Mouse (Mus musculus) lung, adult 2 months (tissue): ENCODE data around the gene Hells.

Experiments
- CTCF ChIP-seq: fragments of 200-500 bp; IDR thresholded peaks from 2 replicates; pipeline ENCODE4 v1.5.1; 2011; ENCODE audit warnings: mild to moderate bottlenecking, low read length, control low read depth; ENCODE audit not compliant: insufficient read depth
- POLR2A ChIP-seq: fragments of 200-500 bp; IDR thresholded peaks from 2 replicates; pipeline ENCODE4 v1.6.1; 2011; ENCODE audit warnings: low read depth, mild to moderate bottlenecking, control low read depth, low read length, borderline replicate concordance; ENCODE audit errors: extremely low read depth

DNA sequence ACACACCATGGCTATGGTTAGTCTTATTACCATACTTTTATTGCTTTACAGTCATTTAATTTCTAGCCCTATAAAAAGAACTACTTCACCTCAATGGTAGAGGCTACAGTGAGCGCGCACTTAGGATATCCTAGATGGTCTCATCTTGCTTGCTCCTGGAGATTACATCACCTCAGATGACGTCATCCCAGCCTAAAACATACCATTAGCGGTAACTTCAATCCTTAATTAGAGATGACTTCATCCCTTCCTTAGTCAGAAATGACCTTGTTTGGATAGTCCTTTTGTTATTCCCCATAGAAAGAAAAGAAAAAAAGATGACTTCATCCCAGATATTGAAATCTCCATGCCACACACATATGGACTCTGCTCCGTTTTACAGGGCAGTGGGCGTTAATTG lies 40.0 kb downstream of the Hells start:
- TF ChIP-seq POLR2A (no peak), CTCF (no peak)
